Mouse (Mus musculus): ENCODE results near the gene Ptges.

Gene Ptges

DNA sequence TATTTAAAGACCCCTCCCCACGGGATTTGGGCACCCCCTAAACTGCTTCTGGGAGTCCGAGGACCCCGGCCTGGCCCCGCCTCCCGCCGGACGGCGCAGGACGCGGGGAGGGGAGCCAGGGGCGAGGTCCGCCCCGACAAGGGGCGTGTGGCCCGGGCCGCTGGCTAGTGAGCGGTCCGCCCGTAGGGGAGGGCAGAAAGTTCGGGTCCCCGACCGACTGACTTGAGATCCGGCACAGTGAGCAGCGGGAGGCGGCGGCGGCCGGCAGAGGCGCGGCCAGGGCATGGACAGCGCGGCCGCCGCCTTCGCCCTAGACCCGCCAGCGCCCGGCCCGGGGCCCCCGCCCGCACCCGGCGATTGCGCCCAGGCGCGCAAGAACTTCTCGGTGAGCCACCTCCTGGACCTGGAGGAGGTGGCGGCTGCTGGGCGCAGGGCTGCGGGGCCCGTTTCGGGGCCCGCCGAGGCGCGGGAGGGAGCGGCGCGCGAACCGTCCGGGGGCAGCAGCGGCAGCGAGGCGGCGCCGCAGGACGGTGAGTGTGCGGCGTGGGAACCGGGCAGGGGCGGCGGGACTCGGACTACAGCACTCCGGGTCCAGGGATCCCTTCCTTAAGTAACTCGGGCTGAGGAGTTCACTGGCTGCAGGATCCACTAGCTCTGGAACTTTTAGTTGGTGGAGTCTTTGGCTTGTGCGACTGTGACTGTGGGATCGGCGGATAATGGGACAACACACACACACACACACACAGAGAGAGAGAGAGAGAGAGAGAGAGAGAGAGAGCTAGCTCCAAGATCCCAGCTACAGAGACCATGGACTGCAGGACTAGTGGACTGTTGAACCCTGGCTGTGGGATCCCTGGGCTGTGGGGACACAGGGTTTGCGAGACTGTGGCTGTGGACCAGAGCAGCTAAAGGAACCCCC, 84.3 kb downstream of the Ptges start:
- no peak for DNase-seq

- no peak for DNase-seq
Observed at GRCm38 (mm10) chr2:30842615-30843014, 87.0 kb downstream of the Ptges start.
